Mouse (Mus musculus): Measurements from ENCODE around the gene Prlr. TPM values are rescaled to one million over a fixed set of nuclear protein-coding genes. Genes with fewer than 3 reads are reported as not detected.

Gene Prlr
- total and polyA plus RNA-seq, 2 experiments from 2014 or later, result 0.57 to 0.90 TPM

DNA sequence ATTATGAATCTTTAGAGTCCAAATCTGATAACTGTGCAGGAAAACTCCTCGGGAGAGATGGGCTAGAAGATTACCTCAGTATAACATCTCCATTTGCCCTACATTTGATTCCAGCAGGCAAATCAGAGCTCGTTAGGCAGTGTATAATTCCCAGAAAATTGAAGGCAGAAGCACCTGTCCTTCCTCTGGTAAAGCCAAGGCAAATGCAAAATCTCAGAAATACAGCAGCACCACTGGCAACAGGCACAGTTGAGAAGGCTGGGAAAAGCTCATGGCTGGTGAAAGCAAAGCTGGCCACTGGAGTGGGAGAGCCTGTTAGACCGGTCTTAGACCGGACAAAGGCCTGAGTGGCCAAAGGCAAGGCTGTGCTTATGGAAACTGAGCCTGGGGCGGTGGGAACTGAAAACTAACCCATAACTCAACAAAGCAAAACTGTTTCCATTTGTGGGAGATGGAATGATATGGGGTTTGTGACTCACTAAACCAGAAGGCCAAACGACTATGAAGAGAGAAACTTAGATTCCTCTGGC lies 15.1 kb downstream of the Prlr start:
- Histone ChIP-seq H3K4me1 (ENCODE audit: control insufficient read depth, insufficient read depth) (no peaks in the 10 kb centered on the region), H3K4me3 (ENCODE audit: low read depth, low read length) (no peak overlapping the region), H3K27ac (ENCODE audit: low read depth) (no peak overlapping the region), H3K4me2 (ENCODE audit: low read depth, low read length) (no peak overlapping the region), H3K27me3 (ENCODE audit: control insufficient read depth, insufficient read depth, low read length) (no peaks in the 10 kb centered on the region), H3K9ac (replicated peaks; ENCODE audit: low read depth, low read length) (no peak overlapping the region), H3K36me3 (replicated peaks; ENCODE audit: control insufficient read depth, insufficient read depth, low read length) (no peaks in the 10 kb centered on the region), H3K9me3 (replicated peaks; ENCODE audit: control insufficient read depth, low read length) (no peaks in the 10 kb centered on the region)
- DNase-seq (ENCODE audit: low spot score), result no peak
- no peak for ATAC-seq (ENCODE audit: insufficient read depth, low read depth)
- WGBS, result 75% methylated on average over 6 of the region's 6 CpGs
- TF ChIP-seq CTCF (IDR thresholded peaks at IDR 0.05; ENCODE audit: low read depth) (no peak), EP300 (IDR thresholded peaks at IDR 0.05; ENCODE audit: low read depth) (no peak)

GRCm38 (mm10) chr15:10200991-10201390 lies 24.0 kb downstream of the Prlr start:
- 70% methylated on average over 5 of the region's 5 CpGs for WGBS
- no peak for TF ChIP-seq EP300 (IDR thresholded peaks at IDR 0.05; ENCODE audit: low read depth)
- TF ChIP-seq CTCF (IDR thresholded peaks at IDR 0.05; ENCODE audit: low read depth), result no peak

DNA sequence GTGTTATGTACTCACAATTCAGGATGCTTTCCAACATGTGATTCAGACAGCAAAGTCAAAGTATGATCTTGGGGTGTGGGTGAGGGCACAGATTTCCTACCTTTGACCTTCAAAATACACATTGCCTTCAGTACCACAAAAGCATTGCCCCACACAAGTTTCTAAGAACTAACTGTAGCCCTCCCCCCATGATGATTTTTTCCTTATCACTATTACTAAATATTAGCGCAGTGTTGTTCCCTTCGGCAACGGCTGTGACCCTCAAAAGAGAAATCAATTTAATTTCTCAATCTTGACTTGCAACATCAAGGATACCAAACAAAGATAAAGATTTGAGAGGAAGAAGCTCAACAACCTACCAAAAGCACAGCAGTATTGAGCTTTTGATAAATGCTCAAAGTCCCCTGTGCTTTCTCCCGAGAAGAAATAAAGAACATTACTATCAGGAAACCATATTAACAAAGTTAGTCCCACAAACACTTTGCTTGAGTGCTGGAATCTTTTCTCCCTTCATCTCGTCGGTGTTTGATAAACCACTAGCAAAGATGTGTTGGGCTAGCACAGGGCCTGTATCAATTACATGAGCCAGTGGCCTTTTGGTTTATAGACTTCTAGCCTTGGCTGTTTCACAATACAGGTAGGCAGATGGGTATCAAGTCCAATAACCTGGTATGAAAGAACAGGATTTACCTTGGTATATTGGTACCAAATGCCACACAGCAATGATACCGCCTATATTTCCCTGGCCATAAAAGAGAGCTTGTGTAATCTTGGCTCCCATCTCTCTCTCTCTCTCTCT lies 25.7 kb downstream of the Prlr start:
- TF ChIP-seq CTCF (IDR thresholded peaks at IDR 0.05; ENCODE audit: low read depth), result no peak
- TF ChIP-seq EP300 (IDR thresholded peaks at IDR 0.05; ENCODE audit: low read depth), result no peak
- Histone ChIP-seq H3K4me1 (ENCODE audit: control insufficient read depth, insufficient read depth) (no peaks in the 10 kb centered on the region), H3K9me3 (replicated peaks; ENCODE audit: control insufficient read depth, low read length) (no peaks in the 10 kb centered on the region), H3K9ac (replicated peaks; ENCODE audit: low read depth, low read length) (no peak overlapping the region), H3K27ac (ENCODE audit: low read depth) (no peak overlapping the region), H3K27me3 (ENCODE audit: control insufficient read depth, insufficient read depth, low read length) (no peaks in the 10 kb centered on the region), H3K4me2 (ENCODE audit: low read depth, low read length) (no peak overlapping the region), H3K36me3 (replicated peaks; ENCODE audit: control insufficient read depth, insufficient read depth, low read length) (no peaks in the 10 kb centered on the region), H3K4me3 (ENCODE audit: low read depth, low read length) (no peak overlapping the region)
- no peak for DNase-seq (ENCODE audit: low spot score)
- ATAC-seq (ENCODE audit: insufficient read depth, low read depth), result no peak
- WGBS, result 84% methylated on average over 7 of the region's 7 CpGs

More at GRCm38 (mm10) chr15:10200991-10201390, 24.0 kb downstream of the Prlr start:
- no peak for ATAC-seq (ENCODE audit: insufficient read depth, low read depth)
- Histone ChIP-seq H3K4me3 (ENCODE audit: low read depth, low read length) (no peak overlapping the region), H3K27ac (ENCODE audit: low read depth) (no peak overlapping the region), H3K4me2 (ENCODE audit: low read depth, low read length) (no peak overlapping the region), H3K9me3 (replicated peaks; ENCODE audit: control insufficient read depth, low read length) (no peaks in the 10 kb centered on the region), H3K9ac (replicated peaks; ENCODE audit: low read depth, low read length) (no peak overlapping the region), H3K36me3 (replicated peaks; ENCODE audit: control insufficient read depth, insufficient read depth, low read length) (no peaks in the 10 kb centered on the region), H3K27me3 (ENCODE audit: control insufficient read depth, insufficient read depth, low read length) (no peaks in the 10 kb centered on the region), H3K4me1 (ENCODE audit: control insufficient read depth, insufficient read depth) (no peaks in the 10 kb centered on the region)
- no peak for DNase-seq (ENCODE audit: low spot score)

DNA sequence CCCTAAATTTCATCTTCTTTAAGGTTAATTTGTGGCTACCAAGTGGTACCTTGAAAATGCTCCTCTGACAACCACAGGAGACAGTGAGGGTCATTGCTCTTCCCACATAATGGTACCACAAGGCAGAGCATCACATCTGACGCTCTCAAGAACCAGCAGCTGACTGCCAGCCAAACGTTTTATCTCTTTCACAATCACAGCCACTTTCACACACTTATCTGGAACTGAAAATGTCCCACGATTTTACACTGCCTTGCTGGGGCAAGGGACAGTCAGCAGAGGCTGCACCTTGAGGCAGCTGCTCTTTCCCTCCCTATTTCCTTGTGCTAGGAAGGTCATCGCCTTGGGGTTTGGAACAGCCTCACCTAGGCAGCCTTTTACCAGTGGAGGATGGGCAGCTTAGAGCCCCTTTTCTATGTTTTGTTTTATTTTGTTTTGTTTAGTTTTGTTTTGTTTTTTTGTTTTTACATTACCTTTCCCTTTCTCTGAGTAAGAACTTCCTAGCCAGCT lies 33.3 kb downstream of the Prlr start:
- Histone ChIP-seq H3K4me2 (ENCODE audit: low read depth, low read length) (no peak overlapping the region), H3K9me3 (replicated peaks; ENCODE audit: control insufficient read depth, low read length) (no peaks in the 10 kb centered on the region), H3K27me3 (ENCODE audit: control insufficient read depth, insufficient read depth, low read length) (no peaks in the 10 kb centered on the region), H3K36me3 (replicated peaks; ENCODE audit: control insufficient read depth, insufficient read depth, low read length) (no peaks in the 10 kb centered on the region), H3K9ac (replicated peaks; ENCODE audit: low read depth, low read length) (no peak overlapping the region), H3K4me3 (ENCODE audit: low read depth, low read length) (no peak overlapping the region), H3K4me1 (ENCODE audit: control insufficient read depth, insufficient read depth) (no peaks in the 10 kb centered on the region), H3K27ac (ENCODE audit: low read depth) (no peak overlapping the region)
- ATAC-seq (ENCODE audit: insufficient read depth, low read depth), result no peak
- DNase-seq (ENCODE audit: low spot score), result no peak
- TF ChIP-seq CTCF (IDR thresholded peaks at IDR 0.05; ENCODE audit: low read depth) (no peak), EP300 (IDR thresholded peaks at IDR 0.05; ENCODE audit: low read depth) (no peak)
- WGBS, result 34% methylated on average over 4 of the region's 4 CpGs

- H3K27ac ChIP-seq (ENCODE audit: low read depth), result no peak overlapping the region
- no peak overlapping the region for H3K4me2 ChIP-seq (ENCODE audit: low read depth, low read length)
- H3K9me3 ChIP-seq (replicated peaks; ENCODE audit: control insufficient read depth, low read length), result no peaks in the 10 kb centered on the region
- no peak overlapping the region for H3K4me3 ChIP-seq (ENCODE audit: low read depth, low read length)
- H3K27me3 ChIP-seq (ENCODE audit: control insufficient read depth, insufficient read depth, low read length), result no peaks in the 10 kb centered on the region
- no peak overlapping the region for H3K9ac ChIP-seq (replicated peaks; ENCODE audit: low read depth, low read length)
- H3K4me1 ChIP-seq (ENCODE audit: control insufficient read depth, insufficient read depth), result no peaks in the 10 kb centered on the region
- H3K36me3 ChIP-seq (replicated peaks; ENCODE audit: control insufficient read depth, insufficient read depth, low read length), result no peaks in the 10 kb centered on the region
- DNase-seq (ENCODE audit: low spot score) (no peak), ATAC-seq (ENCODE audit: insufficient read depth, low read depth) (no peak)
- TF ChIP-seq CTCF (IDR thresholded peaks at IDR 0.05; ENCODE audit: low read depth) (no peak), EP300 (IDR thresholded peaks at IDR 0.05; ENCODE audit: low read depth) (no peak)
Observed at GRCm38 (mm10) chr15:10211992-10212391, 35.0 kb downstream of the Prlr start.

Measured in heart, postnatal 0 days (tissue).